Mouse (Mus musculus) bone marrow, adult 2 months (tissue): ENCODE data around the gene S100a11.

Source experiments
- CTCF ChIP-seq: fragments of 200-500 bp; IDR thresholded peaks from 2 replicates; pipeline ENCODE4 v1.5.1; 2011; ENCODE audit warnings: low read length, control low read depth; ENCODE audit not compliant: control insufficient read depth, insufficient read depth
- POLR2A ChIP-seq: fragments of 200-500 bp; IDR thresholded peaks from 2 replicates; pipeline ENCODE4 v1.6.1; 2011; ENCODE audit warnings: low read depth, mild to moderate bottlenecking, control low read depth, low read length, borderline replicate concordance; ENCODE audit not compliant: control insufficient read depth

DNA sequence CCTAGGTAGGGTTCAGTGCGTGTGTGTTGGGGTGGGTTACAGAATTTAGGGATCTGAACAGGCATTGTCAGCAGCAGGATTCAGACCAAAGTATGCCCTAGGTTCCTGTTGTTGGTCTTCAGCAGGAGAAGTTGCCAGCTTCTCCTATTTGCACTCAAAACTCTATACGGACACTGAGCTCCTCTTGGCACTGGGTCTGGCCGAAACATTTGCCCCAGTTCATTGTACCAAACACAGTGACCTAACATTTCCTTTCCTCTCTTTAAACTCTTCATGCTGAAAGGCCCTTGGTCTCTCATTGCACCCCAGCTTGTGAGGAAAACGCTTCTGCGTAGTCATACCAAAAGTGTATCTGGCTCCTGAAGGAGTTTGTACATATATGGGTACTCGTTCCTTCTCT lies 39.7 kb downstream of the S100a11 start:
- TF ChIP-seq POLR2A (no peak), CTCF (no peak)
